16 mouse cellular contexts compared by ENCODE assay signal in the genomic region with DNA sequence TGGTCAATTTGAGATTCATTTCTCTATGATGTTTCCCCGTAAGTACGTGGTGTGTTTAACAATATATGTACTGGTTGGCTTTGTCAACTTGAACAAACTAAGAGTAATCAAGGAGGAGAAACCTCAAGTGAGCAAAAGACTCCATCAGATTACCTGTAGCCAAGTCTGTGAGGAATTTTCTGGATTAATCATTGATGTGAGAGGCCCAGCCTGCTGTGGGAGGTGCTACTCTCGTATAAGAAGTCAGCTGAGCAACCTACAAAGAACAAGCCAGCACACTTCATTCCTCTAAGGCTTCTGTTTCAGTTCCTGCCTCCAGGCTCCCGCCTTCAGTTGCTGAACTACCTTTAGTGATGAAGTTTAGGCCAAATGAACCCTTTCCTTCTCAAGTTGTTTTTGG.
"Had no signal": no experiment of that assay in that cellular context is flagged by ENCODE, and none has a peak within 500 bp of the region (broad histone marks: within the 10 kb centered on the region; RNA-seq: fewer than 3 reads in every experiment).

No protein-coding gene starts in this region.

- H3K27ac ChIP-seq: hindbrain, embryonic 15.5 days; layer of hippocampus, adult 2 months; left cerebral cortex, adult 2 months; liver, embryonic 13.5 days; midbrain, embryonic 15.5 days; neural tube, embryonic 12.5 days; neural tube, embryonic 15.5 days had no signal

- H3K9ac ChIP-seq: hindbrain, embryonic 15.5 days; liver, embryonic 13.5 days; midbrain, embryonic 15.5 days; neural tube, embryonic 12.5 days; neural tube, embryonic 15.5 days had no signal

- H3K4me1 ChIP-seq: hindbrain, embryonic 15.5 days; liver, embryonic 13.5 days; midbrain, embryonic 15.5 days; neural tube, embryonic 12.5 days; neural tube, embryonic 15.5 days had no signal

- H3K9me3 ChIP-seq: hindbrain, embryonic 15.5 days; liver, embryonic 13.5 days; midbrain, embryonic 15.5 days; neural tube, embryonic 12.5 days; neural tube, embryonic 15.5 days had no signal

- H3K4me3 ChIP-seq: hindbrain, embryonic 15.5 days; layer of hippocampus, adult 2 months; left cerebral cortex, adult 2 months; liver, embryonic 13.5 days; midbrain, embryonic 15.5 days; neural tube, embryonic 12.5 days; neural tube, embryonic 15.5 days had no signal

- H3K4me2 ChIP-seq: hindbrain, embryonic 15.5 days; liver, embryonic 13.5 days; midbrain, embryonic 11.5 days; midbrain, embryonic 15.5 days; neural tube, embryonic 12.5 days; neural tube, embryonic 15.5 days had no signal

- DNase-seq: layer of hippocampus, adult 9-11 months; liver, embryonic 13.5 days; lung, adult 2 months; lung, postnatal 14 days; right cerebral cortex, adult 18-20 months; right cerebral cortex, postnatal 14 days; right cerebral cortex, postnatal 4 days; thymus, postnatal 25 days had no signal

- H3K27me3 ChIP-seq: hindbrain, embryonic 15.5 days; liver, embryonic 13.5 days; midbrain, embryonic 15.5 days; neural tube, embryonic 12.5 days; neural tube, embryonic 15.5 days had no signal

- ATAC-seq: intestine, postnatal 0 days; midbrain, embryonic 15.5 days had no signal

- H3K36me3 ChIP-seq: hindbrain, embryonic 15.5 days; liver, embryonic 13.5 days; midbrain, embryonic 15.5 days; neural tube, embryonic 12.5 days; neural tube, embryonic 15.5 days had no signal
